Mouse (Mus musculus): ENCODE results near the gene Chrnd. TPM values are rescaled to one million over a fixed set of nuclear protein-coding genes. Genes with fewer than 3 reads are reported as not detected.

The Chrnd gene
- total RNA-seq (2021), result not detected

DNA sequence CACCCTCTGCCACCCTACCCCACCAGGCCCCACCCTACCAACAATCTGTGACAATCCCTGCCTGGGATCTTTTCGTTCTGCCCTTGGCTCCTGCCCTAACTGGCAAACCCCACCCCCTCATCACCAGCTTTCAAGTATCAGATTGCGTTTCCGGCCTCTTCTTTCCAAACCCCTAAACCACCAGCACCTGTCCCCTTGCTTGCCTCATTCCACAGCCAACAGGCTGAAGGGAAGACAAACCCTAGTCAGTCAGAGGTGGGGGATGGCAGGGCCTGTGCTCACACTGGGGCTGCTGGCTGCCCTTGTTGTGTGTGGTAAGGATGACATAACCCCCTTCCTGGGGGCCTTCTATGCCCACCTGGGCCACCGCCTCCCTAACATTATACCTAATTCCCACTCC, at the start of gene Chrnd:
TSS of gene Chrnd (plus strand) at position 179 of the 400 bp plus-strand sequence.
- intact Hi-C loops (cut with DNase I), result no loop called here
- DNase-seq (ENCODE audit: extremely low spot score in 1 of 2, low spot score in 2 of 2), result no peak

DNA sequence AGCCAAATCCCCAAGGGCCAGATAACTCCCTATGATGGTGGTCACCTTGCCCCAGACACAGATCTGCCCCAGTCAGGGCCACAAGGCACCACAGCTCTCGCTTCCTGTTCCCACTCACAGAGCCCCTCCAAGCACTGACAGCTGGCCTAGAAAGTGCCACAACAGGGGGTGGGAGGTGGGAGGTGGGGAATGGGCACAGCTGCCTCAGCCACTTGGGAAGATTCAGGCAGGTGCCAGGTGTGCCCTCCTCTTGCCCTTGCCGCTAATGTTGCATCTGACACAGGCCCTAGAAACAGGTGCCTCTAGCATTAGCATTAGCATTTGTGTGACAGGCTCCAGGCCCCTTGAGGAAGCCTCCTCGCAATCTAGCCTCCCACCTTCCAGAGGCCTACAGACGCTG, 48.9 kb upstream of the Chrnd start:
- intact Hi-C loops (cut with DNase I), result no loop called here

DNA sequence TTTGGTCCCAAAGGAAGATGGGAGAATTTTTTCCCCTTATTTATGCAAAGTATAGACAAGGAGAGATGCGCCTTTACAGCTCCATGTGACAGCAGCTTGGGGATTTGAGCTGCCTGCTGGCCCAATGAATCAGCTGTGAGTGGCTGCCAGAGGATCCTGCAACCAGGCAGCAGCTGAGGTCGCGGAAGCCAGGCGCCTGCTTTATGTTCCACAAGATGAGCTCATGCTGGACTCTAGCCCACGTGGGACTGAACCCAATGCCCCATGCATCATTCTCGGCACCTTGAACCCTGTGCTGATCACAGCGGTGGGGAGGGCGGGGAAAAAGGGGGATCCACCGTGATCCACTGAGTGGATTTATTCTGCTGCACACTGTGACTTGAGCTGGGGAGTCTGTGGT, 48.0 kb upstream of the Chrnd start:
- intact Hi-C loops (cut with DNase I), result no loop called here
- DNase-seq (ENCODE audit: extremely low spot score in 1 of 2, low spot score in 2 of 2), result no peak

More for the DNA sequence above, 48.9 kb upstream of the Chrnd start:
- DNase-seq (ENCODE audit: extremely low spot score in 1 of 2, low spot score in 2 of 2), result no peak

DNA sequence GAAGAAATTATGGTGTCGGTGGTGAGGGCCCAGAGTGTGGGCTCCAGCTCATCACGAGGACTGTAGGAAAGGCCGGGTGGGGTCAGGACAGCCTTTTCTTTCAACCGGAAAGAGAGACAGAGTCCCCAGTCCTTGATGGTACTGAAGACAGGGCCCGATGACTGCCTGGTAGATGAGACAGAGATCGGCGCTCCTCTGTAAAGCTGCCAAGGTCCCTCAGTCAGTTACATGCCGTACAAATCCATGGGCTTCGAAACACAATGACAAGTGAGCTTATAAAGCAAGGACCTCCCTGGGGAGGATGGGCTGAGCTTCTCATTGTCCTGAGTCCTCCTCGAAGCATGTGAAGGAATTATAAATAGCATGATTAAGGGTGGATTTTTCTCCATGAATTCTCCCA, 47.3 kb upstream of the Chrnd start:
- no peak for DNase-seq (ENCODE audit: extremely low spot score in 1 of 2, low spot score in 2 of 2)
- intact Hi-C loops (cut with DNase I), result no loop called here

DNA sequence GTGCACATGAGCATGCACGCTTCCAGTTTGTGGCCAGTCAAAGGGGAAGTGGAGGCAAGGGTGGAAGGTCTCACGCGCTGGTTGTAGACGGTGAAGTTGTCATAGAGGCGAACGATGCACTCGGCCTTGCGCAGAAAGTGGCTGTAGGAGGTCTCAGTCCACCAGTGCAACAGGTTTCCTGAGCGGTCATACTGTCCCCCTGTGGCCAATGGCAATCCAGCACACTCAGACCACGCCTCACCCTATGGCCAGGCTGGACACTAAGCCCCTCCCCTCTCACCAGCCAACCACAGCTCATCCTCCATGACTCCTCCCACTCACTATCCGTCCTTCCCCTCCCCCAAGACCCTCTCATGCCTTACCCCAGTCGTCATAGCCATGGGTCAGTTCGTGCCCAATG, 41.0 kb upstream of the Chrnd start:
- intact Hi-C loops (cut with DNase I), result no loop called here
- peak in 1 of 2 experiments; percentile 24 for DNase-seq (ENCODE audit: extremely low spot score in 1 of 2, low spot score in 2 of 2)

DNA sequence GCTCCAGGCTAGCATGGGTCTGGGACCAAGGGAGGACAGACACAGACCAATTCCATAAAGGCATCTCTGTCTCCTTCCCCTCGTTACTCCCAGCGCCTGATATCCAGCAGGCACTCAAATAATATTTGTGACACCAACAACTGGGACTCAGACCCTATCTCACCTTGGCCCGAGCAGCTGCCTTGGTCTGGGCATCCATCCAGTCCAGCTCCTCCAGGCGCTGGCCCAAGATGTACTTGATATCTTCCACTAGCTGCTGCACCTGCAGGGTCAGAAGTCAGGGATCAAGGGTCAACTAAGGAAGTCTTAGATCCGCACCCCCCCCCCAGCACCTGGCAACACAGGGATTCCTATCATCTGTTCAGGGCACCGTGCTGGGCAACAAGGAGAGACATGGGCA, 39.1 kb upstream of the Chrnd start:
- intact Hi-C loops (cut with DNase I), result no loop called here
- no peak for DNase-seq (ENCODE audit: extremely low spot score in 1 of 2, low spot score in 2 of 2)

DNA sequence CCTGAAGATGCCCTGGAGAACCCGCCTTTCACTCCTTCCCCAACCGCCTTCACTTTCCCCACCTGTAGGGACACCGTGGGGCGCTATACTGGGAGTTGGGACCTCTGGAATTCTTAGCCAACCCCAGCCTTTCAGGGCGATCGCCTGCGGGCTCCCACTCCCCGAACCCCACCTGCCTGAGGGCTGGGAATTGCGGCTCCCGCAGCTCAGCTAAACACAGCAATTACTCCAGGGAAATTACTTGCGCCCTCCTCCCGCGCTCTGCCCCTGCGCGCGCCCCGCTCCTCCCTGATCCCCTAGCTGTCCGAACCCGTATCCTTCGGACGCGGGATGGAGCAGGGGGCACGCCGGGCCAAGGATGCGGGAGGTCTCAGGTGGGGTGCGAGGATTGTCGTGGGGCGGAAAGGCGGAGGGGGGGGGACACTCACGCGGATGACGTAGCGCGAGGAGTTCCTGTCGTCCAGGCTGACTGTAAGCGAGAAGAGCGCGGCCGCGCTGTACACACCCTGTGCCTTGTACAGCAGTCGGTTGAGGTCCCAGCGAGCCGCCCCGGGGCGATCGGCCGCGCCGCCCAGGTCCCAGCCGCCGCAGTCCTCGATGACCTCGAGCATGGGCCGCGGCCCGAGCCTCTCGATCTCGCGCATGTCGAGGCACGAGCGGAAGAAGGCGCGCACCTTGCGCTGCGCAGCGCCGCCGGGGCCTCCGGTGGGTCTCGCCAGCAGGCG, 36.5 kb upstream of the Chrnd start:
- intact Hi-C loops (cut with DNase I), result no loop called here
- DNase-seq (ENCODE audit: extremely low spot score in 1 of 2, low spot score in 2 of 2), result peak in 1 of 2 experiments; percentile 26

DNA sequence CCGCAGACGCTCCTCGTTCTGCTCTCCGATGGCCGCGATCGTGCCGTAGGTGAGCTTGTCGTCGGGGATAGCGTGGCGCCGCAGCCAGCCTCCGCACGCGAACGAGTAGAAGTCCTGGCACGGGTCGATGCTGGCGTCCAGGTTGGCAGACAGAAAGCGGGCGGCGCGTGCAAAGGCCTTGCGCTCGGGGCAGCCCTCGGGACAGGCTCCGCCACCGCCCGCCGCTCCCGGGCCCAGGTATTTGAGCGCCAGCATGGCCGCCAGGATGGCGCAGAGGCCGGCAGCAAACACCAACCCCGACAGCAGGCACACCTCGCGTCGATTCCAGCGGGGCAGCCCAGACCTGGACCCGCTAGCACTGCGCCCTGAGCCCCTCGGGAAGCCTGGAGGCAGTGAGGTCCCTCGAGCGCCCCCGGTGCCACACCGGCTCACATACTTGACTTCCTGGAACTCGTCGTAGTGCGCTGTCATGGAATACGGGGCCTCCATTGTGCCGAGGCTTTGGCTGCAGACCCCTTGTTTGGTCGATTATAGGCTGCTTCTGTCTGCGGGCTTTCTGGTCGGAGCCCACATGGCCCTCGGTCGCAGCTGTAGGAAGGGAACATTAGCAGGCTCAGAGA, 35.8 kb upstream of the Chrnd start:
- peak in 1 of 2 experiments; percentile 22 for DNase-seq (ENCODE audit: extremely low spot score in 1 of 2, low spot score in 2 of 2)
- intact Hi-C loops (cut with DNase I), result no loop called here

DNA sequence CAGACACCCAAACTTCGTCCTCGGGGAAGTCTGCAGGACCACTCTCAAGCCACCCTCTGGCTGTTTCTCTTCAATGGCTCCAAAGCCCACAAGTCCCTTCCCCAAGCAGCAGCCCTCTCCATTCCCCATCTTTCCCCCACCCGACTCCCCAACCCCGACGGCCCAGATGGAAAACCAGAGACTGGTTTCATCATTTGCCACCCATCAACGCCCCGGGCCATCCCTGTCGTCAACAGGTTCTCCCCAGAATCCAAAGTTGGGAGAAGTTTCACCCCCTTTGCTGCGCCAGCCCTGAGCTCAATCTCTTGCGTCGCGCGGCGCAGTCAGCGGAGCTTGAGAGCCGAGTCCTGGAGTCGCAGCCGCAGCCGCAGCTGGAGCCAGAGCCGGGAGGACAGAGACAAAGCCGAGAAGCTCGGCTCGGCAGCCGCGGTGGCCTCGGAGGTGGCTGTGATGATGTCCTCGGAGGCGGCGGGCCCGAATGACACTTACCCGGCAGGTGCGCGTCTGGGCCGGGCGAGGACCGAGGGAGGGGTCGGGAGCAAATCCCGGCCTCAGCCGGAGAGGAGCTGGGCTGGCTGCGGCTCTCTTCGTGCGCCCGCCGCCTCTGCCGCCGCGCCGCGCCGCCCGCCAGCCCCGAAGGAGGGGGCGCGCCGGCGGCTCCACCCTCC, 34.7 kb upstream of the Chrnd start:
- DNase-seq (ENCODE audit: extremely low spot score in 1 of 2, low spot score in 2 of 2), result peak in 1 of 2 experiments; percentile 36
- intact Hi-C loops (cut with DNase I), result no loop called here

DNA sequence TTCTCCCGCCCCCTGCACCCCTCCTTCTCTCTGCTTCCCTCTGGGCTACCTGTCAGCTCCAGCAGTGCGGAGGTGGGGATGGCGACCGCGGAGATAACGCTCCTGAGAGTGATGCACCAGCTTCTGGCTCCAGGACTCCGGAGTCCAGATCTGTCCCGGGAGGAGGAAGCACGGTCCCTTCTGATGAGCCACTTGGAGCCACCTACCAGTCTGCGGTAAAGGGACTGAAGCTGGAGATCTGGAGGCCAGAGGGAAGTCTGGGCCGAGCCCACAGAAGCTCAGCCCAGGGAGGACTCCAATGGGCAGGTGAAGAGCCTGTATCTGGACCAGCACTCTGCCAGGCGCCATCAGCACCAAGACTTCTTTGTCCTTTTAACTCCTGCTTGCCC, 34.2 kb upstream of the Chrnd start, which contains the start of gene Ecel1:
TSS of gene Ecel1 (minus strand) at position 323 of the 389 bp plus-strand sequence.
- intact Hi-C loops (cut with DNase I), result no loop called here
- DNase-seq (ENCODE audit: extremely low spot score in 1 of 2, low spot score in 2 of 2), result no peak

DNA sequence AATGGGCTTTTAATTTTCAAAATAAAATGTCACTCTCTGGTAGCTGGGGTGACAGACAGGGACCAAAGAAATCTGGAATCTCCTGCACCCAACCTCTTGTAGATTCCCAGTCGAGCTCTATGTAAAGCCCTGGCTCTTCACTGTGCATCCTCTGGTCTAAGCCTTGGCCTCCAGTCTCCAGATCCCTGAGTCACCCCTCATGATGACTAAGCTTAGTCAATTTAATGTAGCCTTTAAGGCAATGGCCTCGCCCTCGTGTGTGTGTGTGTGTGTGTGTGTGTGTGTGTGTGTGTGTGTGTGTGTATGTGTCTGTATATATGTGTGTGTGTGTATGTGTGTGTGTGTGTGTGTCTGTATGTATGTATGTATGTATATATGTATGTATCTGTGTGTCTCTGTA, 31.0 kb upstream of the Chrnd start:
- intact Hi-C loops (cut with DNase I), result no loop called here
- DNase-seq (ENCODE audit: extremely low spot score in 1 of 2, low spot score in 2 of 2), result no peak

DNA sequence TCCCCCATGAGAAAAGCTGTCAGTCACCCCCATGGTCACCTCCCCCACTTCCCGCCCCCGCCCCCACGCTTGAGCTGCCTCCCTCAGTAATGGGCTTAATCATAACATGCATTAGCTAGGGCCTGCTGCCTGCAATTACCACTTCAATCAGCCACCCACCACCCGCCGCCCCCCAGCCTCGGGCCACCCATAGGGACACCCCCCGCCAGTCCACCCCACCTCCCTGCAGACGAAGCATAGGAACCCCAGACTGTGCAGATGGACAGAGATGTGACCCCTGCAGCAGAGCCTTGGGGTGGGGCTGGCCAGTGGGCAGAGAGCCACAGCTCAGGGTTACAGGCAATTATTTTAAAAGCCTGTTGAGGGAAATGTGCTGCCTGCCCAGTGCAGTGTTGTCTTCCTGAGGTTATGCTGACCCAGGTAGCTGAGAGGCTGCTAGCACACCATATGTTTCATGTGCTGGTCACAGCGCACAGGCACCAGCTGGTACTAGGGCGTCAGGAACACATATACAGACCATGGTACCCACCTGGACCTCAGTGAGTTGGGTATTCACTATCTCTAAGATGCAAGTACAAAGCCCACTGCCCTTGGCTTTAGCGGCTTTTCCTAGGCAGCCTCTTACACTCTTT, 26.1 kb upstream of the Chrnd start:
- DNase-seq (ENCODE audit: extremely low spot score in 1 of 2, low spot score in 2 of 2), result no peak
- intact Hi-C loops (cut with DNase I), result no loop called here

DNA sequence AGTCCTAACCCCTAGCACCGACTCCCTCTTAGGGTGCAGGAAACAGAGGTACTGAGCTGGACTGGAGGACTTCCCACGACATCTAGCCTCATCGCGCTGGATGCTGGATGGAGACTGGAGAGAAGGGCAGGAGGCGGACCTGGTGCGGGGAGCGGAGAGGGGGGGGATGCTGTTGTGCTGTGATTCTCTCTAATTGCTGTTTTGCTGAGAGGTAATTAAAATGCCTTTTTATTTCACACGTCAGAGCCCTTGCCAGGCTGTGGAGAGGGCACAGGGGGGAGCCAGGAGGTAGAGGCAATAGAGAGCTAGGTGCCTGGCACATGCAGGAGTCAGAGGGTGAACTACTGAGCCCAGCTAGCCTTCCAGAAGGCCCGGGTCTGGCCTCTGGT, 25.6 kb upstream of the Chrnd start:
- intact Hi-C loops (cut with DNase I), result no loop called here
- no peak for DNase-seq (ENCODE audit: extremely low spot score in 1 of 2, low spot score in 2 of 2)

DNA sequence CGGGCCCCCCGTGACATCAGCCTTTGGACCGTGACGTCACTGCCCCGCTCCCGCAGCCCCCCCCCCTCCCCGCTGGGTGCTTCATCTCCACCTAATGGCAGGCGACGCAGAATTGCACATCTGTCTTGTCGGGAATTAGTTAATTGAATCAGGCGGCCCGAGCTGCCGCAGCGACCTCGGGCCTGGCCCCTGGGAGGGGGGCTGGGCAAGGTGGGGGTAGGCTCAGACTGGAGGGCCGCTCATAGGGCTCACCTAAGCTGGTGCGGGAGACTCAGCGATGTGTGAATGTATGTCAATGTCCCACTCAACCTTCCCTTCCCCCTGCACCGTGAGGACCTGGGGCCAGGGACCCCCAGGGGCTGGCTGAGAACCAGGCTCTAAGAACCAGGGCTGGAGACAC, 19.9 kb upstream of the Chrnd start:
- intact Hi-C loops (cut with DNase I), result no loop called here
- peak in 1 of 2 experiments; percentile 21 for DNase-seq (ENCODE audit: extremely low spot score in 1 of 2, low spot score in 2 of 2)

DNA sequence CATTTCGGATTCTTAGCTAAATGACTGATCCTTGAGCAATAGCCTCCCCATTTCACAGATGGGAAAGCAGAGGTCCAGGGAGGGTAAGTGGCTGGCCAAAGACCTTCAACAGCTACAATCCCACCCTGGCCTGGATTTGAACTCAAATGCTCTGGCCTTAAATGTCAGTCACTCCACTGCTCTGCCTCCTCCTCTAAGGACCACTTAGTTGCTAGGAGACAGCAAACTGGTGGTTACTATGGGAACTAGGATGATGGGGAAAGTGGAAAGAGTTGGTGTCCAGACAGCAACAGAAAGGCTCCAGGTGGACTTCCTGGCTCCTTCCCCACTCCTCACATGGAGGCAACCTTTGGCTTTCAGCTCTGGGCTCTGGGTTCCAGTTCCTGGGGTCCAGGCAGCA, 19.1 kb upstream of the Chrnd start:
- DNase-seq (ENCODE audit: extremely low spot score in 1 of 2, low spot score in 2 of 2), result no peak
- intact Hi-C loops (cut with DNase I), result no loop called here

DNA sequence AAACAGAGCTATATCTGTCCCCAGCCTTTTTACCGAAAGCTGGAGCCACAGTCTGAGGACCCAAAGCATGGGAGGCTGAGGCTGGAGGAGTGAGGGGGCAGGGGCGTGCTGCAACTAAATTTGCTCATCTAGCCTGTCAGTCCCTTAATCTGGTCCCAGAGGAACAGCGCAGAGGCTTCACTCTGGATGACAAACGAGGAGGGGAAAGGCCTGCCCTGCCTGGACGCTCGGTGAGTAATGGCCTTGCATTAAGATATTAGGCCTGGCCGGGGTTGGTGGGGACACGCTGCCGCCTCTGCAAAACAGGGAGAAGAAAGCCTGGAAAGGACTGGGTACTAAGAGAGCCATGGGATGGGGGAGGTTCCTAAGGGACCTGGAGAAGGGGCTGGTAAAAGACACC, 18.1 kb upstream of the Chrnd start:
- intact Hi-C loops (cut with DNase I), result no loop called here

DNA sequence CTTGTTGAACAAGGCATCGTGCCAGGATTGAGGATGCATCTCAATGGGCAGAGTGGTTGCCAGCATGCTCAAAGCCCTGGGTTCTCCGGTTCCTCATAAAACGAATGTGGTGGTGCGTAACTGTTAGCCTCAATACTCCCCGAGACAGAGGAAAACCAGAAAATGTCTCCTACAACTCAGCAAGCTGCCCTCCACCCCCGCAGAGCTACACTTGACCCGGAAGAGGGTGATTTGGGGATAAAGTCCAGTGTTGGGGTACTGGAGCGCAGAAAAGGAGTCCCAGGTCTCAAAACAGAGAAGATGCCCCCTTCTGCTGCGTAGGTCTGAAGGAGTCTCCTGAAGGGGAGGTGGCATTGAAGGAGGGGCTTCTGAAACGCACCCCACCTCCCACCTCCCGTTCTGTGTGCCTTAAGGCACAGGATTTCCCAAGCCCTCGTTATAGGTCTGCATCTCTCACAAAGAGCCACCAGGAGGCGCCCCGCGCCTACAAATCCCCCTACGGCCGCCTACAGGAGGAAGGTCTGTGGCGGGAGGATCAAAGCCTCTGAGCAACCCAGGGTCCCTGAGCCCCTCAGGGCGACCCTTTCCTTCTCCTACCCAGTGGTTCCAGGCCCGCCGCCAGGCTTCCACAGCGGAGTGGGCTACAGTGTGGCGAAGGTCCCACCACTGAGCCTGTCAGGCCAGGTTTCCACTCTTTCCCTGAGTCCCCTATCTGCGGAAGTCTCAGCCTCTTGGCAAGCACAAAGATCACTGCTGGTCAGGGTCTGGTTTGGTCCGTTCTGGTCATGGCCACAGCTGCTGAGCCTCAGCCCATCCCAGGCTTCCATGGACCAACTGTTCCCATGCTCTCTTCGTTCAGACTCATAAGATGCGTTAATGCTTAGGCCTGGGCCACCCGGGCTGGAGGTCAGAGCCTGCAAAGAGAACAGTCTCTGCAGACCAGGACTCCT, 16.1 kb upstream of the Chrnd start:
- peak; percentile 46 to 75 for DNase-seq (ENCODE audit: extremely low spot score in 1 of 2, low spot score in 2 of 2)
- intact Hi-C loops (cut with DNase I), result no loop called here

More for the DNA sequence above, 18.1 kb upstream of the Chrnd start:
- no peak for DNase-seq (ENCODE audit: extremely low spot score in 1 of 2, low spot score in 2 of 2)

DNA sequence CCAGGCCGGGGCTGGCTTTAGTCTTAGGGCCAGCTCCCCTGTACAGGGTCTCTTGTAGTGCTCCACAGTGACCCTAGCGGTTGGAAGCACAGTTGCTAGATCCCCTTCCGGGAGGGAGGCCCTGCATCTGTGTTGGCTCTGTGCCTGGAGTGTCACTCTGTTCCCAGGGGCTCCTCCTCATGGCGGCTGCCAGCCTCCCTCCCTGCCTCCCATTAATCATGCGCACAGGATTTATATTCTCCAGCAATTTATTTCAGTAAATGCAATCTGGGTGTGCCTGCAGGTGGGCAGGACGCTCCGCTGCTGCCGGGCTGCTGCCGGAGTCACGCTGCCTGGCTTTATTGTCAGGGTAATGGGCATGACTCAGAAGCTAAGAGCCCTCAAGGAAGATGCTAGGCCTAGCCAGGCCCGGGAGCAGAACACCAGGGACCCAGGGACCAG, 14.5 kb upstream of the Chrnd start:
- intact Hi-C loops (cut with DNase I), result no loop called here
- peak; percentile 62 to 85 for DNase-seq (ENCODE audit: extremely low spot score in 1 of 2, low spot score in 2 of 2)

DNA sequence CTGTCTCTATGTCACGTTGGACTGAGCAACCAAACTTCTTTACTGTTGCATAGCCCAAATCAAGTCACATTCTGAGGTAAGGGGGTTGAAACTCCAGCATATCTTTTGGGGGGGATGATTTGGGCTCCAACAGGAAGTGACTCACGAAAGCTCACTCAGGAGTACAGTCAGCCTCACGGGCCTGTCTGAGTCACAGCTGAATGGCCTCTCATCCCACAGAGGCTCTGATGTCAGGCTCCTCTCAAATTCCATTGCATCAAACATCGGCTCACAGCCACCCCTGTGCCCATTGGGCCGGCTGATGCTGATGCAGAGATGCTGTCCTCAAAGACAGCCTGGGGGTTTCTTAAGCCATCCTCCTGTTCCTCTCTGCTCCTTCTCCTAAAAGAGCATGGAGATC, 9.5 kb upstream of the Chrnd start:
- intact Hi-C loops (cut with DNase I), result no loop called here
- DNase-seq (ENCODE audit: extremely low spot score in 1 of 2, low spot score in 2 of 2), result no peak

Data from left cerebral cortex, postnatal 10 days (tissue).